In genomic region chr7:122193919-122194318, GRCm38 (mm10) we compare ENCODE assay signal across 30 mouse cellular contexts. TPM values are rescaled to one million over a fixed set of nuclear protein-coding genes. Genes with fewer than 3 reads are reported as not detected.
DNase-seq lines count a peak whose midpoint lies in the region; ATAC-seq and TF ChIP-seq lines count a peak whose summit lies in the region.
"Had no signal": no experiment of that assay in that cellular context is flagged by ENCODE, and none has a peak within 500 bp of the region (broad histone marks: within the 10 kb centered on the region; RNA-seq: fewer than 3 reads in every experiment).

No protein-coding gene starts in this region.

- no peaks in the 10 kb centered on the region for H3K9me3 ChIP-seq in kidney, postnatal 0 days (replicated peaks; ENCODE audit: low read length)
- no peaks in the 10 kb centered on the region for H3K9me3 ChIP-seq in kidney, embryonic 16.5 days (ENCODE audit: low read length)
- peaks cover 2% of the 10 kb centered on the region; the same call in 1 of the 2 replicates for H3K9me3 ChIP-seq in midbrain, embryonic 11.5 days (ENCODE audit: control insufficient read depth, low read length)
- H3K9me3 ChIP-seq in midbrain, embryonic 14.5 days (ENCODE audit: control insufficient read depth, low read length): no peaks in the 10 kb centered on the region
- H3K9me3 ChIP-seq: embryonic facial prominence, embryonic 13.5 days; heart, embryonic 10.5 days; hindbrain, embryonic 15.5 days; lung, embryonic 15.5 days; neural tube, embryonic 15.5 days had no signal

- H3K9ac ChIP-seq in kidney, postnatal 0 days (ENCODE audit: low read depth, low read length): no peak overlapping the region
- no peak overlapping the region for H3K9ac ChIP-seq in kidney, embryonic 16.5 days (replicated peaks; ENCODE audit: low read length)
- H3K9ac ChIP-seq in midbrain, embryonic 11.5 days (ENCODE audit: low read length): no peak overlapping the region
- no peak overlapping the region for H3K9ac ChIP-seq in midbrain, embryonic 14.5 days (replicated peaks; ENCODE audit: low read length)
- H3K9ac ChIP-seq: embryonic facial prominence, embryonic 13.5 days; hindbrain, embryonic 15.5 days; lung, embryonic 15.5 days; neural tube, embryonic 15.5 days had no signal

- no peaks in the 10 kb centered on the region for H3K36me3 ChIP-seq in kidney, postnatal 0 days (ENCODE audit: insufficient read depth, low read length)
- no peaks in the 10 kb centered on the region for H3K36me3 ChIP-seq in kidney, embryonic 16.5 days (ENCODE audit: insufficient read depth, low read length)
- H3K36me3 ChIP-seq in midbrain, embryonic 11.5 days (ENCODE audit: control insufficient read depth, insufficient read depth, low read length): no peaks in the 10 kb centered on the region
- H3K36me3 ChIP-seq in midbrain, embryonic 14.5 days (ENCODE audit: control insufficient read depth, insufficient read depth, low read length): no peaks in the 10 kb centered on the region
- H3K36me3 ChIP-seq: embryonic facial prominence, embryonic 13.5 days; heart, embryonic 10.5 days; hindbrain, embryonic 15.5 days; lung, embryonic 15.5 days; neural tube, embryonic 15.5 days had no signal

- H3K4me1 ChIP-seq in kidney, postnatal 0 days (replicated peaks; ENCODE audit: insufficient read depth, low read length): no peaks in the 10 kb centered on the region
- no peaks in the 10 kb centered on the region for H3K4me1 ChIP-seq in kidney, embryonic 16.5 days (ENCODE audit: insufficient read depth, low read length)
- no peaks in the 10 kb centered on the region for H3K4me1 ChIP-seq in midbrain, embryonic 11.5 days (ENCODE audit: control insufficient read depth, insufficient read depth, low read length)
- no peaks in the 10 kb centered on the region for H3K4me1 ChIP-seq in midbrain, embryonic 14.5 days (ENCODE audit: control insufficient read depth, insufficient read depth, low read length)
- H3K4me1 ChIP-seq: embryonic facial prominence, embryonic 13.5 days; heart, embryonic 10.5 days; hindbrain, embryonic 15.5 days; lung, embryonic 15.5 days; neural tube, embryonic 15.5 days had no signal

- CTCF ChIA-PET in Patski (lab: Charles Lee): interaction anchor here (1.1 kb wide), 1 partner anchor 57 kb away, joined by 3 read pairs; no protein-coding TSS in a partner anchor

- DNase-seq in kidney, postnatal 0 days (ENCODE audit: low spot score): no peak
- DNase-seq in midbrain, embryonic 11.5 days (ENCODE audit: low spot score, missing footprints): peak; percentile 49
- DNase-seq in midbrain, embryonic 14.5 days: no peak
- DNase-seq in Patski (ENCODE audit: low read depth, low spot score): no peak
- no peak for DNase-seq in embryo, embryonic 9.5 days (ENCODE audit: extremely low spot score)
- DNase-seq: adrenal gland, postnatal 10 days; cerebellum, adult 2 months; cerebellum, postnatal 25 days; heart, postnatal 4 days; kidney, postnatal 25 days; lung, postnatal 4 days; right cerebral cortex, adult 18-20 months; right cerebral cortex, postnatal 4 days; thymus, postnatal 25 days had no signal

- no peak for ATAC-seq in kidney, postnatal 0 days (replicated peaks; ENCODE audit: low FRiP score, low read depth)
- ATAC-seq in kidney, embryonic 16.5 days (ENCODE audit: low FRiP score, low TSS enrichment): no peak
- ATAC-seq in midbrain, embryonic 11.5 days (ENCODE audit: low FRiP score): no peak
- ATAC-seq in midbrain, embryonic 14.5 days (ENCODE audit: low FRiP score, low TSS enrichment): no peak
- no peak for ATAC-seq in Patski
- no peak for ATAC-seq in erythroblast, adult 5-6 weeks (replicated peaks; ENCODE audit: low FRiP score, poor library complexity, severe bottlenecking)
- ATAC-seq: activated CD4-positive, CD25-positive, alpha-beta regulatory T cell, adult 4 months; forebrain, embryonic 14.5 days; intestine, embryonic 16.5 days had no signal

- H3K27ac ChIP-seq in kidney, postnatal 0 days: no peak overlapping the region
- H3K27ac ChIP-seq in kidney, embryonic 16.5 days (ENCODE audit: low read length): no peak overlapping the region
- no peak overlapping the region for H3K27ac ChIP-seq in midbrain, embryonic 11.5 days (ENCODE audit: low read depth, low read length)
- no peak overlapping the region for H3K27ac ChIP-seq in midbrain, embryonic 14.5 days (replicated peaks; ENCODE audit: low read depth, low read length)
- H3K27ac ChIP-seq: embryonic facial prominence, embryonic 13.5 days; heart, embryonic 10.5 days; hindbrain, embryonic 15.5 days; lung, embryonic 15.5 days; neural tube, embryonic 15.5 days had no signal

- peak; percentile 17; the same call in 1 of the 2 replicates for TF ChIP-seq CTCF in kidney, postnatal 0 days (IDR thresholded peaks at IDR 0.05; ENCODE audit: low read depth)
- peak; percentile 18 for TF ChIP-seq CTCF in Patski (IDR thresholded peaks at IDR 0.05)

- H3K4me3 ChIP-seq in kidney, postnatal 0 days (replicated peaks; ENCODE audit: low read depth, low read length): no peak overlapping the region
- no peak overlapping the region for H3K4me3 ChIP-seq in kidney, embryonic 16.5 days (ENCODE audit: low read length)
- no peak overlapping the region for H3K4me3 ChIP-seq in midbrain, embryonic 11.5 days (ENCODE audit: low read depth, low read length)
- no peak overlapping the region for H3K4me3 ChIP-seq in midbrain, embryonic 14.5 days (replicated peaks; ENCODE audit: low read depth, low read length)
- H3K4me3 ChIP-seq: embryonic facial prominence, embryonic 13.5 days; heart, embryonic 10.5 days; hindbrain, embryonic 15.5 days; lung, embryonic 15.5 days; neural tube, embryonic 15.5 days had no signal

- H3K27me3 ChIP-seq in kidney, postnatal 0 days (ENCODE audit: insufficient read depth, low read length): no peaks in the 10 kb centered on the region
- no peaks in the 10 kb centered on the region for H3K27me3 ChIP-seq in kidney, embryonic 16.5 days (ENCODE audit: insufficient read depth, low read length)
- no peaks in the 10 kb centered on the region for H3K27me3 ChIP-seq in midbrain, embryonic 11.5 days (ENCODE audit: control insufficient read depth, insufficient read depth, low read length)
- no peaks in the 10 kb centered on the region for H3K27me3 ChIP-seq in midbrain, embryonic 14.5 days (ENCODE audit: control insufficient read depth, insufficient read depth, low read length)
- H3K27me3 ChIP-seq in Patski: no peaks in the 10 kb centered on the region
- H3K27me3 ChIP-seq: embryonic facial prominence, embryonic 13.5 days; hindbrain, embryonic 15.5 days; lung, embryonic 15.5 days; neural tube, embryonic 15.5 days had no signal

- POLR2A ChIA-PET in Patski (lab: Charles Lee): no interaction called here

- in situ Hi-C loops in Patski (cut with MboI; ENCODE audit: low pct_unique_long_range_greater_than_20kb): loop anchor here (5.0 kb wide), 1 partner anchor 268 kb away; no protein-coding TSS in a partner anchor

- no peak overlapping the region for H3K4me2 ChIP-seq in kidney, postnatal 0 days (ENCODE audit: low read length)
- no peak overlapping the region for H3K4me2 ChIP-seq in kidney, embryonic 16.5 days (replicated peaks; ENCODE audit: low read depth, low read length)
- no peak overlapping the region for H3K4me2 ChIP-seq in midbrain, embryonic 11.5 days
- H3K4me2 ChIP-seq in midbrain, embryonic 14.5 days (ENCODE audit: low read length): no peak overlapping the region
- H3K4me2 ChIP-seq: embryonic facial prominence, embryonic 13.5 days; hindbrain, embryonic 15.5 days; lung, embryonic 15.5 days; neural tube, embryonic 15.5 days had no signal

RNA-seq across cellular contexts. Expression of gene Ern2, which starts 7.9 kb away (rescaled TPM):
- 0.10 and 0.12 TPM in 2 replicates for polyA plus RNA-seq in kidney, postnatal 0 days (2015; fragmentation: Nextera tagmentation; extraction: Ambion mirVana)
- 0.05 TPM in 1 of 2 replicates, not detected in the other for polyA plus RNA-seq in kidney, embryonic 16.5 days (2015; fragmentation: Nextera tagmentation; extraction: Ambion mirVana)
- polyA plus RNA-seq in midbrain, embryonic 11.5 days (2014; fragmentation: Nextera tagmentation; extraction: Ambion mirVana): 0.04 and 0.07 TPM in 2 replicates
- 1.1 and 1.6 TPM in 2 replicates for polyA plus RNA-seq in midbrain, embryonic 14.5 days (2014; fragmentation: Nextera tagmentation; extraction: Ambion mirVana)
- polyA plus RNA-seq in Patski (2021): not detected
- not detected in 2 replicates for total RNA-seq in erythroblast, adult 5-6 weeks (2015; ENCODE audit: low replicate concordance)
- total RNA-seq in erythroblast, adult 5-6 weeks (2017; ENCODE audit: low replicate concordance): not detected in 2 replicates
- total RNA-seq: gastrocnemius, adult 8-10 months; granulocyte monocyte progenitor cell, adult 5-6 weeks; heart, postnatal 4 days; liver, adult 2 months; megakaryocyte-erythroid progenitor cell, adult 5-6 weeks had no signal
- polyA plus RNA-seq: activated CD4-positive, CD25-positive, alpha-beta regulatory T cell, adult 4 months; embryonic facial prominence, embryonic 13.5 days; heart, embryonic 10.5 days; limb, embryonic 11.5 days had no signal

RNA-seq across cellular contexts. Expression of gene Chp2, which starts 25.4 kb away (rescaled TPM):
- 0.51 and 0.91 TPM in 2 replicates for polyA plus RNA-seq in kidney, postnatal 0 days (2015; fragmentation: Nextera tagmentation; extraction: Ambion mirVana)
- 0.21 and 0.46 TPM in 2 replicates for polyA plus RNA-seq in kidney, embryonic 16.5 days (2015; fragmentation: Nextera tagmentation; extraction: Ambion mirVana)
- polyA plus RNA-seq in midbrain, embryonic 11.5 days (2014; fragmentation: Nextera tagmentation; extraction: Ambion mirVana): 0.20 and 0.29 TPM in 2 replicates
- 0.59 and 1.3 TPM in 2 replicates for polyA plus RNA-seq in midbrain, embryonic 14.5 days (2014; fragmentation: Nextera tagmentation; extraction: Ambion mirVana)
- polyA plus RNA-seq in Patski (2021): not detected
- 1.9 TPM in 1 of 2 replicates, not detected in the other for total RNA-seq in erythroblast, adult 5-6 weeks (2015; ENCODE audit: low replicate concordance)
- total RNA-seq in erythroblast, adult 5-6 weeks (2017; ENCODE audit: low replicate concordance): 2.3 and 6.1 TPM in 2 replicates
- total RNA-seq: megakaryocyte-erythroid progenitor cell, adult 5-6 weeks had no signal
- polyA plus RNA-seq: activated CD4-positive, CD25-positive, alpha-beta regulatory T cell, adult 4 months; embryonic facial prominence, embryonic 13.5 days; limb, embryonic 11.5 days; stomach, embryonic 14.5 days had no signal

RNA-seq across cellular contexts. Expression of gene Plk1, which starts 34.7 kb away (rescaled TPM):
- polyA plus RNA-seq in kidney, postnatal 0 days (2015; fragmentation: Nextera tagmentation; extraction: Ambion mirVana): 46.6 and 51.4 TPM in 2 replicates
- polyA plus RNA-seq in kidney, embryonic 16.5 days (2015; fragmentation: Nextera tagmentation; extraction: Ambion mirVana): 150 and 157 TPM in 2 replicates
- 114 and 129 TPM in 2 replicates for polyA plus RNA-seq in midbrain, embryonic 11.5 days (2014; fragmentation: Nextera tagmentation; extraction: Ambion mirVana)
- polyA plus RNA-seq in midbrain, embryonic 14.5 days (2014; fragmentation: Nextera tagmentation; extraction: Ambion mirVana): 12.7 and 21.4 TPM in 2 replicates
- polyA plus RNA-seq in Patski (2021): 55.8 TPM
- total RNA-seq in erythroblast, adult 5-6 weeks (2015; ENCODE audit: low replicate concordance): 26.5 and 29.5 TPM in 2 replicates
- 25.2 and 26.3 TPM in 2 replicates for total RNA-seq in erythroblast, adult 5-6 weeks (2017; ENCODE audit: low replicate concordance)
